Mouse (Mus musculus) macrophage (primary cell): Measurements from ENCODE around the gene Pkp4. TPM values are rescaled to one million over a fixed set of nuclear protein-coding genes. Genes with fewer than 3 reads are reported as not detected.
"Not testable (repeated sequence)": the region's sequence is repeated elsewhere in the genome, so short reads cannot be mapped to it uniquely, and the experiment has no call there.

ENCODE experiments used
- H3K27ac ChIP-seq: fragments of 350-480 bp; formaldehyde crosslinking; 2 replicates; pipeline ENCODE4 v1.9.0; 2021
- H3K36me3 ChIP-seq: fragments of 350-480 bp; formaldehyde crosslinking; 2 replicates; pipeline ENCODE4 v1.9.0; 2021; ENCODE audit errors: inconsistent target
- H3K4me3 ChIP-seq: fragments of 350-480 bp; formaldehyde crosslinking; 2 replicates; pipeline ENCODE4 v1.9.0; 2021; ENCODE audit errors: inconsistent target
- H3K79me2 ChIP-seq: fragments of 350-480 bp; formaldehyde crosslinking; 2 replicates; pipeline ENCODE4 v1.9.0; 2021; ENCODE audit errors: inconsistent target
- WGBS: methylation state at CpG from one replicate; pipeline ENCODE4 v1.1.7; 2026; ENCODE audit warnings: inconsistent platforms; ENCODE audit not compliant: missing documents; 5-methylcytosine and 5-hydroxymethylcytosine counted together
- polyA plus RNA-seq: library from polyadenylated mRNA; stranded (reverse); fragments of 250-400 nt; gene quantifications from 3 replicates; pipeline ENCODE4 v1.2.4, GENCODE M21; 2018; ENCODE audit warnings: inconsistent platforms

The Pkp4 gene
- polyA plus RNA-seq, 1 experiment from 2014 or later = 69.4 TPM

GRCm38 (mm10) chr2:59361350-59361780 is 200.7 kb downstream of the Pkp4 start:
- WGBS = 93% methylated on average over 4 of the region's 4 CpGs
- no peak overlapping the region for H3K4me3 ChIP-seq
- H3K36me3 ChIP-seq = no peaks in the 10 kb centered on the region
- H3K79me2 ChIP-seq = no peaks in the 10 kb centered on the region
- no peak overlapping the region for H3K27ac ChIP-seq

DNA sequence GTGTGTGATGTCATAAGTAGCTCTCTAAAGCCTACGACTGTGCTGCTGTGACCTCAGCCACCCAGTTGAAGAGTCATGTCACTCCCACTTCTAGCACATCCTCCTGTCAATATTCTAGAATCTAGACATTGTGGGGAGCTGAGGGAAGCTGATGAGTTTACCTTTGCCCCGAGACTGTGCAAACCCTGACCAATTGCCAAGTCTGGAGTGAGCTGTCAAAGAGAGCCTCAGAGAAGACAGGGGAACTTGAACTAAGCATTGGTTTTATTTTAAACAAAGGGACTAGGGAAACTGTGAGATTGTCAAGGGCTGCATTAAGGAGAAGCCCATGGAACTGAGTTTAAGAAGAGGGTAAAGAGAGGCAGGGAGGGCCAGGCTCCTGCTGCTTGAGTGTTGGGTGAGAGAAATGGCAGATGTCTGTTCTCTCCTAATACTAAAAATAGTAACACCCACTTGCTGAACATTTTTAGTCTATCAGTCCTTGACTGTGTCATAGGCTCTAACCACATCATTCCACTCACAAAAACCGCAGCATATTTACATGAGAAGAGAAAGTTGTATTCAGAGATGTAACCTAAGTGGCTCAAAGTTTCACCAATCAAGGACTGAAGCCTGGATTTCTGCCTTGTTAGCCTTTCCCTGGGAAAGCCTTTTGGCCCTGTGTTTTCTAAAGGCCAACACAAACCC is 203.6 kb downstream of the Pkp4 start:
- Histone ChIP-seq H3K4me3 (no peak overlapping the region), H3K36me3 (no peaks in the 10 kb centered on the region), H3K27ac (no peak overlapping the region), H3K79me2 (no peaks in the 10 kb centered on the region)
- 89% methylated on average over 3 of the region's 3 CpGs for WGBS

DNA sequence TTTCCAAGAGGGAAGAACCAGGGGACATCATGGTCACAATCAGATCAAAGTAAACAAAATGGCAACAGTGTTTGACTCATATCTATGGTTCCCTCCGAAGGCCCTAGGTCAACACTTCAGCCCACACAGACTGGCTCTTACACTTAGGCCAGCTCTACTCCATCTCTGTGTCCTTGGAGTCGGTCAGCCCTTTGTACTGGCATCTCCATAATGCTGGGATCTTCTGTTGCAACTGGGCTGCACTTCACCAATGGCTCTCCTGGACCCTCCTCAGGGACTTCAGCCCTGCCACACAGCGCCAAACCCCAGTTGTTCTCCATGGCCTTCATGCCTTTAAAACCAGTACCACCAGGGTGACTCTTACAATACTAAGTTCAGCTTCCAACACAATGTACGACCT is 206.5 kb downstream of the Pkp4 start:
- no peak overlapping the region for H3K4me3 ChIP-seq
- H3K27ac ChIP-seq = no peak overlapping the region
- no peaks in the 10 kb centered on the region for H3K79me2 ChIP-seq
- 98% methylated on average over 4 of the region's 4 CpGs for WGBS
- H3K36me3 ChIP-seq = no peaks in the 10 kb centered on the region

DNA sequence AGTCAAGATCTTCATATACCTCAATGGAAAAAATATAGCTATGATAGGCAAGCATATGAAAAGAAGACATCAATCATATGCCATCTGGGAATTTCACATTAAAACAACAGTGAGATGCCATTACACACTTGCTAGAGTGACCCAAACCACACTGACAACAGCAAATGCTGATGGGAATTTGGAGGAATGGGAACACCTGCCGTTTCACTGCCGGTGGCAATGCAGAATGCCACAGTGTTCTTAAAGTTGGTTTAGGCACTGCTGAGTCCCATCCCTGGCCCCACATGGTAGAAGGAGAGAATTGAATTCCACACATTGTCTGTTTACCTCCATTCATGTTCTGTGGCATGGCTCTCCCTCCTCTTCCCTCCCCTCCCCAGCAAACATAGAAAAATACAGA is 212.5 kb downstream of the Pkp4 start:
- H3K4me3 ChIP-seq = no peak overlapping the region
- H3K27ac ChIP-seq = no peak overlapping the region
- H3K36me3 ChIP-seq = no peaks in the 10 kb centered on the region
- no peaks in the 10 kb centered on the region for H3K79me2 ChIP-seq
- 100% methylated on average over 2 of the region's 2 CpGs for WGBS

DNA sequence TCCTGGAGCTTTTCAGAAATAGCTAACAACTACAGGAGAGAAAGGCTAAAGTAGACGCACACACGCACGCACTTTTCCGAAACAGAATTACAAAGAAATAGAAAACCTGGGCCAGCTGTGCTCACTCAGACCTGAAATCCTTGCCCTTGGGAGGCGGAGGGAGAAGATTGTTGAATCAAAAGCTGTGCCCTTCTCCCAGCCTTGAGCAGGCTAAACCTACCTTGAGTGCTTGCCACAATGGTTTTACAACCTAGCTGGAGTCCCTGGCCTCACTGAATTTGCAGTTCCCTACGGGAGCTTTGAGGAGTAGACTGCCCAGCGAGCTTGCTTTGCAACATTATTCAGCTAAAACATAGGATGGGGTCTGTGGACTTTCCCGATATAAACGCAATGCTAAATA is 217.4 kb downstream of the Pkp4 start:
- 96% methylated on average over 9 of the region's 9 CpGs for WGBS
- Histone ChIP-seq H3K79me2 (no peaks in the 10 kb centered on the region), H3K4me3 (no peak overlapping the region), H3K27ac (no peak overlapping the region), H3K36me3 (no peaks in the 10 kb centered on the region)

DNA sequence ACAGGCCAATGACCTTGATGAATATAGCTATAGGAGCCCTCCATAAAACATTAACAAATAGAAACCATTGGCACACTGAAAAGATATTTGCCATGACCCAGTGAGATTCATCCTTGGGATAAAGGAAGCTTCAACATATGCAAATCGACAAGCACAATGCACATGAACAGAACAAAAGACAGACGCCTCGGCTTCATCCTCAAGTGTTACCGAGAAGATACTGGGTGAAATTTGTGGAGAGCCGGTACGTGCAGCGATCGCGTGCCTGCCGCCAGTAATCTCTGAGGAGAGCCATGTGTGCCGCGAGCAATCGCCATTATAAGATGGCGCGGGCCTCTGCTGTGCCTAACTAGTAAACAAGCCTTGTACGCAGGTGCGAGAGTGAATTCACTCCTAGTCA is 218.2 kb downstream of the Pkp4 start:
- H3K79me2 ChIP-seq, H3K36me3 ChIP-seq, H3K27ac ChIP-seq, H3K4me3 ChIP-seq: not testable (repeated sequence)
- WGBS = 95% methylated on average over 10 of the region's 17 CpGs

DNA sequence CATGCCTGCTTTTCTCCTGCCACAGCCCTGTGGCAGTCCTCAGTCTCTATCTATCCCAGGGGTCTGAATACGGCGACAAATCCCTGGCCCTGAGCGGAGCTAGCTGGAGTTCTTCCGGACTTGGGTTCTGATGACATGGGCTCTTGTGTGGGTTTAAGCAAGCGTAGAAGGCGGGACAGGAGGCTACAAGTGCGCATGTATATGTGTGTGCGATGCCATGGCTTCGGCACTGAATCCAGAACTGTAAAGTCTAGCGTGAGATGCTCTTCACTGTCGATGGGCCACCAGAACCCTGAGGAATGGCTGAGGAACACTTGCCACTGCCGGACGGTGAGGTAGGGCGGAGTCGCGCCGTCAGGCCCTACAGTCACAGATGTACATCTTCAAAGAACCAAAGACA is 222.6 kb downstream of the Pkp4 start:
- Histone ChIP-seq H3K27ac (no peak overlapping the region), H3K4me3 (no peak overlapping the region), H3K36me3 (no peaks in the 10 kb centered on the region), H3K79me2 (no peaks in the 10 kb centered on the region)
- WGBS = 97% methylated on average over 17 of the region's 17 CpGs

DNA sequence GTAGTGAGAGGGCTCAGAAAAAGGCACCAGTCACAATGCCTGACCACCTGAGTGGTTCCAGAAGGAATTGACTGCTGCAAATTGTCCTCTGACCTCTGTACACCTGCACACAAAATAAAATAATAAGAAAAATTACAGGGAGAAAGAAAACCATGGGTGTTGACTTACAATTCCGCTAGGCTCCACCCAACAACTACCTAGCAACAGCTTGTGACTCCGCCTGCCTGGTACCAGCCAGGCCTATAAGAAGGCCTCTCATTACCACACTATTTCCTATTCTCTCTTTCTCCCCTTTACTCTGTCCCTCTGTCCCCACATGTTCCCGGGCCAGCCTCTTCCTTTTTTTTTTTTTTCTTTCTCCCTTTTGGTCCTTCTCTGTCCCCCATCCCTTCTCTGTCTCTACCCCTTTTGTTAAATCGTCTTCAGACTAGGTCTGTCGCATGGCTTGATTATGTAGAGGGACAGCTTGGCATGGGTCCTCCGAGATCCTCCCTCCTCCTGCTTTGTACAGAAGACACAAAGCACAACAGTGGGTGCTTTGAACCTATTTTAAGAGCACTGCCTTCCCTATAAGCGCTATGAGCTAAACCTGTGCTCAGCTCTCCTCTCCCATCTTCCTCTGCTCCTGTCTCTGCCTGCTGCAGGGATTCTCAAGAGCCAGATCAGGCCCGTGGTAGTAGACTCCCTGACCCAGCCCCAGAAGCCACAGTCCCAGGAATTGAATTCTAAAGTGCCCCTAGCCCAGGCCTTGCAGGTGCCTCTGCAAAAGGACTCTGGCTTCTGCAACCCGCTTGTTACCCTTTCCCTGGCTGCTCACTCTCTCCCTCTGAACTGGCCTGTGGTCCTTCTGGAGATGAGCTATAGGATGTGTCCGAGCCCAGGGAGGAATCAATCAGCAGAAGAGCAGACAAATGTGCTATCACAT is 223.5 kb downstream of the Pkp4 start:
- no peak overlapping the region for H3K27ac ChIP-seq
- no peak overlapping the region for H3K4me3 ChIP-seq
- no peaks in the 10 kb centered on the region for H3K36me3 ChIP-seq
- no peaks in the 10 kb centered on the region for H3K79me2 ChIP-seq
- WGBS = 83% methylated on average over 10 of the region's 10 CpGs

DNA sequence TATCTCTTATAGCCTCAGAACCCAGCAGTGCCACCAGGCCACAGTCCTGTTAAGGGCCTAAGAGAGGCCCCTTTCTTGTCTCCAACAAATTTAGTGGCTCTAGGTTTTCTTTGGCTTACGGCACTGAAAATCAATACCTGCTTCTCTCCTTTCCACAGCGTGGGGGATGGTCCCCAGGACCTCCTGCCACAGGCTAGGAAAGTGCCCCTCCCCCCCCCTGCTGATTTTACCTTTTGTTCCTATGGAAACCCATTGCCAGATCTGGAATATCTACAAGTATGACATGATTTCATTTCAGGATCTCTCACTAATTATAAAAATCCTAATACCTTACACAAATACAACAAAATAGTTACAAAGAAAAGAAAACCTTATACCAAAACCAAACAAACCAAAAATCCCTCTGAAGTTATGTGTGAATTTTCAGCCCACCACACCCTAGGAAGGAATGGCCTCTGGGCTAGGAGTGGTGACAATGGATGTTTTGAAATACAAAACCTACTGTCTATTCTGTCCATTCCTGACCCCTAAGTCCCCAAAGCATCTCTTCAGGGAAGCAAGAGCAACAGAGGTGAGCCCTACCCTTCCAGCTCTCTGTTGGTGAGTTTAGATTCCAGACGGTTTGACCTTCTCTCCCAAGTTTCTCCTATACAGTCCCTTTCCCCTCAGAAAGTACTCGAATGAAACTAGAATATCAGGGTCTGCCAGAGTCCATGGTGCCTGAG is 224.7 kb downstream of the Pkp4 start:
- Histone ChIP-seq H3K4me3 (no peak overlapping the region), H3K36me3 (no peaks in the 10 kb centered on the region), H3K79me2 (no peaks in the 10 kb centered on the region), H3K27ac (no peak overlapping the region)
- WGBS = 81% methylated on average over 4 of the region's 4 CpGs

DNA sequence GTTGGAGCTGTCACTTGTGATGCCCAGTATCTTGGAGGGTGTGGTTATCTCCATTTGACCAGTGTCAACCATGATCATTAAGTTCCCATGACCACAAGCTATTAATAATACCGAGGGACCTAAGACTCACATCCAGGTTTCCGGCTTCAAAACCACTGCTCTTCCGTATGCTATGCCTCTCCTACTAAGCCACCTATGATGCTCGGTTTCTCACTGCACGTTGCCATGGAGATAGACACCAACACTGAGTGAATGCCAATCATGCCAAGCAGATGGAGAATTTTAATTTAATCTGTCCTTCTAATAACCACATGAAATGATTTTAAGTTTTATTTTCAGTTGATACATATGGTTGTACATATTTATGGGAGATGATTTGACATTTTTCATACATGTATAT is 229.3 kb downstream of the Pkp4 start:
- Histone ChIP-seq H3K27ac (no peak overlapping the region), H3K79me2 (no peaks in the 10 kb centered on the region), H3K36me3 (no peaks in the 10 kb centered on the region), H3K4me3 (no peak overlapping the region)
- WGBS = 96% methylated on average over 5 of the region's 5 CpGs

DNA sequence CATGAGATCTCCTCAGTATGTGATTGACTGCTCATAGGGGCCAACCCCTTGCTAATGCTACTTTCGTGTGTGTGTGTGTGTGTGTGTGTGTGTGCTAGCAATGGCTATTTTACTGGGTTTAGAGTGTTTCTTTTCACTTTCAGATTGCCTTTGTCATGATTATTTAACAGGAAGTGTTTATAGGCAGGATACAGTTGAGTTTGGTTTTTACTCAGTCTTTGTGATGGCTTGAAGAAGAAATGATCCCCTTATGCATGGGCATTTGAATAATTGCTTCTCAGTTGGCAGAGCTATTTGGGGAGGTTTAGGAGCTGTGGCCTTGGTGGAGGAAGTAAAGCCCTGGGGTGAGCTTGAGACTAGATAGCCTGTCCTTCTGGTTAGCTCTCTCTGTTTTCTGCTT is 232.5 kb downstream of the Pkp4 start:
- Histone ChIP-seq H3K27ac (no peak overlapping the region), H3K4me3 (no peak overlapping the region), H3K79me2 (no peaks in the 10 kb centered on the region), H3K36me3 (no peaks in the 10 kb centered on the region)
- 80% methylated on average over 1 of the region's 1 CpGs for WGBS

GRCm38 (mm10) chr2:59394651-59395050 is 234.0 kb downstream of the Pkp4 start:
- H3K27ac ChIP-seq = peak overlapping the region; percentile 24; the same call in 1 of the 2 replicates
- no peaks in the 10 kb centered on the region for H3K36me3 ChIP-seq
- no peak overlapping the region for H3K4me3 ChIP-seq
- no peaks in the 10 kb centered on the region for H3K79me2 ChIP-seq
- WGBS = 98% methylated on average over 4 of the region's 4 CpGs

- 13% methylated on average over 1 of the region's 1 CpGs for WGBS
- not testable (repeated sequence) for H3K79me2 ChIP-seq, H3K4me3 ChIP-seq, H3K36me3 ChIP-seq
- H3K27ac ChIP-seq = peak overlapping the region; percentile 24; the same call in 1 of the 2 replicates
Measured at GRCm38 (mm10) chr2:59395160-59395650, 234.6 kb downstream of the Pkp4 start.

- no peaks in the 10 kb centered on the region for H3K36me3 ChIP-seq
- 86% methylated on average over 1 of the region's 1 CpGs for WGBS
- H3K79me2 ChIP-seq = no peaks in the 10 kb centered on the region
- H3K27ac ChIP-seq = no peak overlapping the region
- no peak overlapping the region for H3K4me3 ChIP-seq
Measured at GRCm38 (mm10) chr2:59396555-59396954, 235.9 kb downstream of the Pkp4 start.

DNA sequence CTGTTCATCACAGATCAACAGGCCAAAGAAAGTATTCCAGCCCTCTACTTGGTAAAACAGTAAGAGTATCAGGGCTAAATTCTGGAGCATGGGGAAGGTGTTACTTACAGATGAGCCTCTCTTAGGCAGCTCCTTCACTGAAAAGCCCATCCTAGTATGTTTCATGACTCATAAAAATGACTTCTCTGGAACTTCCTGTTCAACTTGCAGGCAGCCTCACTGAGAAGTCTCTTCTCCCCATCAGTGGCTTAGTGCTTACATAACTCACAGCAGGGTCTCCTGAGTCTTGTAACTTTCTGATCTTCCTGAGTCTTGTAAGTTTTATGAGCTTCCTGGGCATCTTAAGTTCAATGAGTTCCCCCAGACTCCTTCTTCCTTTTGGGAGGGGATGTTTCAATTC is 236.9 kb downstream of the Pkp4 start:
- H3K4me3 ChIP-seq = no peak overlapping the region
- H3K36me3 ChIP-seq = no peaks in the 10 kb centered on the region
- no peak overlapping the region for H3K27ac ChIP-seq

More for the DNA sequence above, 236.9 kb downstream of the Pkp4 start:
- no peaks in the 10 kb centered on the region for H3K79me2 ChIP-seq
